Mouse (Mus musculus) MEL (cell line): Measurements from ENCODE around the gene Cxcl17.

ENCODE experiments used
- CHD1 ChIP-seq: IDR thresholded peaks from 2 replicates; pipeline ENCODE4 v1.6.1; 2012; ENCODE audit warnings: low read depth, mild to moderate bottlenecking, inconsistent platforms, low read length, improper control_type of control experiment
- GABPA ChIP-seq: IDR thresholded peaks from 2 replicates; pipeline ENCODE4 v1.6.1; 2012; ENCODE audit warnings: low read depth, mild to moderate bottlenecking, inconsistent platforms, low read length, improper control_type of control experiment, moderate library complexity
- HCFC1 ChIP-seq: IDR thresholded peaks from 2 replicates; pipeline ENCODE4 v1.6.1; 2012; ENCODE audit warnings: low read depth, mild to moderate bottlenecking, inconsistent platforms, low read length, improper control_type of control experiment, moderate library complexity
- MAFK ChIP-seq: IDR thresholded peaks from 2 replicates; pipeline ENCODE4 v1.6.1; 2011; ENCODE audit warnings: low read depth, mild to moderate bottlenecking, low read length, improper control_type of control experiment, borderline replicate concordance
- MEF2A ChIP-seq: IDR thresholded peaks from 2 replicates; pipeline ENCODE4 v1.6.1; 2014; ENCODE audit warnings: low read depth, mild to moderate bottlenecking, inconsistent platforms, low read length, improper control_type of control experiment; ENCODE audit not compliant: poor library complexity, insufficient replicate concordance, severe bottlenecking; ENCODE audit errors: extremely low read depth
- POLR2A ChIP-seq, 2 experiments: IDR thresholded peaks; 2 replicates each; pipeline ENCODE4 v1.6.1; 2011 to 2012; ENCODE audit warnings: low read length in 2 of 2, mild to moderate bottlenecking in 2 of 2, control low read depth in 1 of 2, improper control_type of control experiment in 1 of 2, low read depth in 1 of 2, moderate library complexity in 1 of 2; ENCODE audit not compliant: control insufficient read depth in 1 of 2, insufficient read depth in 1 of 2, poor library complexity in 1 of 2
- TCF12 ChIP-seq: IDR thresholded peaks from 2 replicates; pipeline ENCODE4 v1.6.1; 2014; ENCODE audit warnings: low read depth, mild to moderate bottlenecking, inconsistent platforms, low read length, improper control_type of control experiment, moderate library complexity
- ZC3H11A ChIP-seq: IDR thresholded peaks from 2 replicates; pipeline ENCODE4 v1.6.1; 2012; ENCODE audit warnings: low read depth, mild to moderate bottlenecking, inconsistent platforms, low read length, improper control_type of control experiment

- TF ChIP-seq GABPA: no peak
- TF ChIP-seq ZC3H11A: no peak
- no peak for TF ChIP-seq MEF2A
- TF ChIP-seq TCF12: no peak
- TF ChIP-seq CHD1: no peak
- TF ChIP-seq POLR2A (IDR thresholded peaks at IDR 0.05; ENCODE audit: control insufficient read depth in 1 of 2, insufficient read depth in 1 of 2, low read depth in 1 of 2, low read length in 2 of 2, poor library complexity in 1 of 2): no peak
- TF ChIP-seq MAFK: no peak
- no peak for TF ChIP-seq HCFC1
Measured at GRCm38 (mm10) chr7:25440816-25441153, 28.1 kb upstream of the Cxcl17 start.
